Mouse (Mus musculus) lung, embryonic 15.5 days (tissue): Measurements from ENCODE around the gene Cacna1d. TPM values are rescaled to one million over a fixed set of nuclear protein-coding genes. Genes with fewer than 3 reads are reported as not detected.

Experiments
- ATAC-seq: fragments of 200-750 bp; cut with Nextera tagmentation; 2 replicates; pipeline ENCODE4 v1.8.0; 2017; ENCODE audit warnings: moderate number of reproducible peaks, borderline replicate concordance; ENCODE audit not compliant: low FRiP score, low TSS enrichment; ENCODE audit errors: extremely low read depth
- H3K27ac ChIP-seq: fragments of 300-500 bp; sonication (generic); 2 replicates; pipeline ENCODE4 v1.5.1; 2015; ENCODE audit warnings: moderate library complexity, mild to moderate bottlenecking, inconsistent platforms
- H3K27me3 ChIP-seq: fragments of 300-500 bp; sonication (generic); 2 replicates; pipeline ENCODE4 v1.6.1; 2015; ENCODE audit warnings: inconsistent platforms
- H3K36me3 ChIP-seq: fragments of 300-500 bp; sonication (generic); 2 replicates; pipeline ENCODE4 v1.6.1; 2015; ENCODE audit warnings: inconsistent platforms
- H3K4me1 ChIP-seq: fragments of 300-500 bp; sonication (generic); 2 replicates; pipeline ENCODE4 v1.6.1; 2015; ENCODE audit warnings: inconsistent platforms
- H3K4me2 ChIP-seq: fragments of 300-500 bp; sonication (generic); 2 replicates; pipeline ENCODE4 v1.6.1; 2015; ENCODE audit warnings: inconsistent platforms, mild to moderate bottlenecking, moderate library complexity
- H3K4me3 ChIP-seq: fragments of 300-500 bp; sonication (generic); 2 replicates; pipeline ENCODE4 v1.5.1; 2015; ENCODE audit warnings: mild to moderate bottlenecking, inconsistent platforms
- H3K9ac ChIP-seq: fragments of 300-500 bp; sonication (generic); 2 replicates; pipeline ENCODE4 v1.6.1; 2015; ENCODE audit warnings: inconsistent platforms
- H3K9me3 ChIP-seq: fragments of 300-500 bp; sonication (generic); 2 replicates; pipeline ENCODE4 v1.6.1; 2016; ENCODE audit warnings: inconsistent platforms
- WGBS: fragments of 180-500 bp; shearing (Covaris S2); methylation state at CpG from one replicate; pipeline ENCODE4 v1.1.7; 2015; 5-methylcytosine and 5-hydroxymethylcytosine counted together
- polyA plus RNA-seq: library from polyadenylated mRNA; unstranded; fragments of >200 nt; fragmentation: Nextera tagmentation; extraction: Ambion mirVana; gene quantifications from 2 replicates; pipeline ENCODE4 v1.2.1, GENCODE M21; 2015

Gene Cacna1d
- polyA plus RNA-seq, 1 experiment from 2014 or later: 8.9 TPM

DNA sequence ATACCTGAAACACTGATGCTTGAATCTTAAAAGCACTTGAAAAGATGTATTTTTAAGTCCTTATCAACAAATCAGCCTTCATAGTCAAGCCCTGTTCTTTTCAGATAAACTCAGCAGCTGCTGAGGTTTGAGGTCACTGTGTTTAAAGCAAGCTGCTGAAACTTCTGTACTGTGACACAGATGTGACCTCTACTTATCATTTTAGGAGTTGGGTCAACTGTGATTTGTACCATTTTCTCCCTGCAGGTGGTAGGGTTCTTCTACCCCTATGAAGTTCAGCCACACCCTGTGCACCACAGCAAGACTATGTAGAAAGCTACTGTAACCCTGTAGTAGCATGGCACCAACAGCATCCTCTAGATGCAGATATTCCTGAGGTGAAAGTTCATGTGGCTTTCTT is 493.9 kb downstream of the Cacna1d start:
- Histone ChIP-seq H3K27me3 (no peaks in the 10 kb centered on the region), H3K27ac (no peak overlapping the region), H3K4me3 (no peak overlapping the region), H3K4me1 (0 out of 2 replicates have a peak, but pooled peaks cover 9% of the 10 kb centered on the region), H3K9ac (no peak overlapping the region), H3K4me2 (no peak overlapping the region), H3K9me3 (no peaks in the 10 kb centered on the region), H3K36me3 (peaks cover 47% of the 10 kb centered on the region)
- no peak for ATAC-seq

DNA sequence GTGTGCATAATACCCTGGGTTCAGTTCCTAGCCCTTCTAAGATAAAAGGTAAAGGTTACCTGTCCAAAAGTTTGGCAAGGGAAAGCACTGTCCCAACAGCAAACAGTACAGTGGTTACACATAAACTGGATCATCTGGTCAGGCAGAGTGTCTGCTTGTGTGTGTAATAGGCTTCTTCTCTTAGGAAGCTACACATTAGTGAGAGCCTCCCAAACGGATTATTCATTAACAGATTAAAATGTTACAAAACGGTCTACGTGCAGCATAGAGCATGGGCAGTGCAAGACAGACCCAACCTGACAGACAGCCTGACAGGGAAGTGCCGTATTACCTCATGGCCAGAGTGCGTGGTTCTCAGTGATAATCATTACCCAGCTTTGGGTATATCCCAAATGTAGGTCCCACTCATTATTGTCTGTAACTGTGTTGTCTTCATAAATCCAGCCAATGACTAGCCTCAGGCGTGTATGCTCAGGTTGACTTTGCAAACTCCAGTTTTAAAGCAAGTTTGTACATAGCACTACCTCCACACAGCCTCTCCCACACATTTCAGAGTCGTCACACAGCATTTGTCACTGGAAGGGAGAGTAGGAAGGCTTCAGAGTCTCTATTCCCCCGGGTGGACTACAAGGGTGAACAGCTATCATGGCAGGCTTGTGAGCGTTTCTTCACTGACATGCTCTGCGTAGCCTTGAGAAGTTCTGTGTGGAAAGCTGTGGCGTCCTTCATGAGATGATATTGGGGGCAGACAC is 495.1 kb downstream of the Cacna1d start:
- 86% methylated on average over 11 of the region's 11 CpGs for WGBS
- Histone ChIP-seq H3K4me2 (no peak overlapping the region), H3K4me1 (0 out of 2 replicates have a peak, but pooled peaks cover 9% of the 10 kb centered on the region), H3K27ac (no peak overlapping the region), H3K36me3 (peaks cover 59% of the 10 kb centered on the region), H3K9ac (no peak overlapping the region), H3K9me3 (no peaks in the 10 kb centered on the region), H3K27me3 (no peaks in the 10 kb centered on the region), H3K4me3 (no peak overlapping the region)
- no peak for ATAC-seq

DNA sequence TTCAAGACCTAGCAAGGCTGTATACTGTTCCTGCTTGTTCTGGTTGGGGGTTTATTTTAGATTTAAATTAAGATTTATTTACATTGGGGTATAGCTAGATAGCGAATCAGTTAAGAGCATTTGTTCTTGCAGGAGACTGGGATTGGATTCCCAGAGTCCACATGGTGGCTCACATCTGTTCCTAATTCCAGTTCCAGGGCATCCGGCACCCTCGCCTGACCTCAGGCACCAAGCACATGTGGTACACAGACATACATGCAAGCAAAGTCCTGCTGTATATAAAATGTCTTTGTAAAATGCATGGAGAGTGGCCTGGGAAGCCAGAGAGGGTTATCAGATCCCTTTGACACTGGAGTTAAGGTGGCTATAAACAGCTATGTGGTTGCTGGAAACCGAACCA is 496.3 kb downstream of the Cacna1d start:
- ATAC-seq: no peak
- Histone ChIP-seq H3K9ac (no peak overlapping the region), H3K9me3 (no peaks in the 10 kb centered on the region), H3K4me2 (no peak overlapping the region), H3K4me3 (no peak overlapping the region), H3K27ac (no peak overlapping the region), H3K27me3 (no peaks in the 10 kb centered on the region), H3K36me3 (peaks cover 71% of the 10 kb centered on the region), H3K4me1 (0 out of 2 replicates have a peak, but pooled peaks cover 9% of the 10 kb centered on the region)
- WGBS: 87% methylated on average over 4 of the region's 4 CpGs

Other genes starting within 250 kb of the Cacna1d start
- gene Dcp1a, start 11.9 kb downstream of the Cacna1d start, polyA plus RNA-seq: 24.6 and 26.7 TPM in 2 replicates
- 281 and 289 TPM in 2 replicates for gene Tkt, start 56.9 kb upstream of the Cacna1d start, polyA plus RNA-seq
- gene Prkcd, start 134.8 kb upstream of the Cacna1d start, polyA plus RNA-seq: 57.9 and 61.7 TPM in 2 replicates
- gene Rft1, start 162.9 kb upstream of the Cacna1d start, polyA plus RNA-seq: 17.4 and 17.8 TPM in 2 replicates
- gene Sfmbt1, start 223.4 kb upstream of the Cacna1d start, polyA plus RNA-seq: 11.7 and 12.7 TPM in 2 replicates